Mouse (Mus musculus) brain, embryonic 14.5 days (tissue): ENCODE results near the gene Sema3b.

ENCODE experiments used
- CTCF ChIP-seq: fragments of 200-500 bp; IDR thresholded peaks from 2 replicates; pipeline ENCODE4 v1.5.1; 2012; ENCODE audit warnings: inconsistent platforms, mild to moderate bottlenecking, moderate library complexity, borderline replicate concordance; ENCODE audit not compliant: insufficient read depth, insufficient read length; ENCODE audit errors: extremely low read depth
- POLR2A ChIP-seq: fragments of 200-500 bp; IDR thresholded peaks from 2 replicates; pipeline ENCODE4 v1.6.1; 2012; ENCODE audit warnings: mild to moderate bottlenecking, inconsistent platforms, borderline replicate concordance; ENCODE audit not compliant: poor library complexity, insufficient read depth, insufficient read length, severe bottlenecking; ENCODE audit errors: extremely low read depth

GRCm38 (mm10) chr9:107570845-107571244 lies 38.2 kb downstream of the Sema3b start:
- TF ChIP-seq POLR2A (no peak), CTCF (no peak)
